Mouse (Mus musculus): ENCODE results near the gene Mettl8.

- TF ChIP-seq CTCF (IDR thresholded peaks at IDR 0.05; ENCODE audit: extremely low read depth, insufficient read depth, low read length) (no peak), POLR2A (IDR thresholded peaks at IDR 0.05; ENCODE audit: extremely low read depth, insufficient read depth, low read length) (no peak)
These were observed 40.8 kb upstream of the Mettl8 start for GRCm38 (mm10) chr2:71096170-71096569.
